Mouse (Mus musculus) C2C12 (cell line): Measurements from ENCODE around the gene Gse1. TPM values are rescaled to one million over a fixed set of nuclear protein-coding genes. Genes with fewer than 3 reads are reported as not detected.

Experiments used
- H3K27me3 ChIP-seq: one replicate; pipeline ENCODE4 v1.6.1; 2011; ENCODE audit not compliant: control insufficient read depth, insufficient read depth, insufficient read length
- H3K36me3 ChIP-seq: one replicate; pipeline ENCODE4 v1.6.1; 2011; ENCODE audit not compliant: control insufficient read depth, insufficient read depth
- H3K4me3 ChIP-seq: one replicate; pipeline ENCODE4 v1.5.1; 2011; ENCODE audit warnings: mild to moderate bottlenecking, control low read depth; ENCODE audit not compliant: poor library complexity, insufficient read depth, severe bottlenecking
- H3K79me2 ChIP-seq: one replicate; pipeline ENCODE4 v1.6.1; 2011; ENCODE audit not compliant: control insufficient read depth, insufficient read depth
- H3K79me3 ChIP-seq: one replicate; pipeline ENCODE4 v1.6.1; 2011; ENCODE audit warnings: low read depth, control low read depth
- H3ac ChIP-seq: one replicate; pipeline ENCODE3; 2011; ENCODE audit warnings: low read depth; ENCODE audit not compliant: control insufficient read depth, insufficient read length
- CEBPB ChIP-seq: IDR thresholded peaks from one replicate; pipeline ENCODE4 v1.6.1; 2011; ENCODE audit warnings: low read depth, mild to moderate bottlenecking, control low read depth, moderate library complexity
- CTCF ChIP-seq: IDR thresholded peaks from one replicate; pipeline ENCODE4 v1.5.1; 2011; ENCODE audit not compliant: control insufficient read depth, insufficient read depth, insufficient read length
- FOSL1 ChIP-seq: IDR thresholded peaks from one replicate; pipeline ENCODE4 v1.8.0; 2011; ENCODE audit warnings: mild to moderate bottlenecking, low read length; ENCODE audit not compliant: poor library complexity, insufficient read depth, severe bottlenecking
- MAX ChIP-seq: IDR thresholded peaks from one replicate; pipeline ENCODE4 v1.6.1; 2011; ENCODE audit warnings: mild to moderate bottlenecking, control low read depth
- MYOD1 ChIP-seq: IDR thresholded peaks from one replicate; pipeline ENCODE4 v1.6.1; 2011; ENCODE audit warnings: low read depth; ENCODE audit not compliant: control insufficient read depth, insufficient read length
- MYOG ChIP-seq: IDR thresholded peaks from one replicate; pipeline ENCODE4 v1.6.1; 2011; ENCODE audit not compliant: control insufficient read depth, insufficient read length; ENCODE audit errors: extremely low read depth
- USF1 ChIP-seq: IDR thresholded peaks from one replicate; pipeline ENCODE4 v1.6.1; 2011; ENCODE audit warnings: low read depth, mild to moderate bottlenecking, control low read depth, moderate library complexity
- polyA plus RNA-seq: library from polyadenylated mRNA; unstranded; fragments of >200 nt; fragmentation: generic; extraction: Trizol; gene quantifications from one replicate; pipeline ENCODE4 v1.2.1, GENCODE M21; 2012; ENCODE audit warnings: missing spikeins

Gse1 gene
- polyA plus RNA-seq, 1 experiment = 15.6 TPM

- Histone ChIP-seq H3K79me2 (peaks cover 16% of the 10 kb centered on the region), H3K27me3 (no peaks in the 10 kb centered on the region), H3K36me3 (no peaks in the 10 kb centered on the region), H3K4me3 (no peak overlapping the region), H3ac (no peak overlapping the region), H3K79me3 (peaks cover 2% of the 10 kb centered on the region)
- TF ChIP-seq USF1 (no peak), FOSL1 (no peak), MYOD1 (no peak), MYOG (no peak), CTCF (no peak), CEBPB (no peak), MAX (no peak)
Measured at GRCm38 (mm10) chr8:120517666-120518410, 289.6 kb downstream of the Gse1 start.

GRCm38 (mm10) chr8:120518736-120519534 is 290.7 kb downstream of the Gse1 start:
- Histone ChIP-seq H3K27me3 (no peaks in the 10 kb centered on the region), H3ac (no peak overlapping the region), H3K79me3 (peaks cover 2% of the 10 kb centered on the region), H3K4me3 (no peak overlapping the region), H3K79me2 (peaks cover 15% of the 10 kb centered on the region), H3K36me3 (no peaks in the 10 kb centered on the region)
- TF ChIP-seq MAX (no peak), CTCF (no peak), CEBPB (no peak), FOSL1 (no peak), MYOD1 (no peak), USF1 (no peak), MYOG (no peak)

- Histone ChIP-seq H3ac (no peak overlapping the region), H3K79me3 (no peaks in the 10 kb centered on the region), H3K27me3 (no peaks in the 10 kb centered on the region), H3K4me3 (no peak overlapping the region), H3K36me3 (no peaks in the 10 kb centered on the region), H3K79me2 (peaks cover 15% of the 10 kb centered on the region)
- TF ChIP-seq MYOD1 (no peak), FOSL1 (no peak), USF1 (no peak), CTCF (no peak), CEBPB (no peak), MAX (no peak), MYOG (no peak)
Measured at GRCm38 (mm10) chr8:120520287-120520686, 292.0 kb downstream of the Gse1 start.

- no peak overlapping the region for H3ac ChIP-seq
- H3K36me3 ChIP-seq = no peaks in the 10 kb centered on the region
- TF ChIP-seq MAX = no peak
- TF ChIP-seq CTCF = no peak
- no peak for TF ChIP-seq USF1
- TF ChIP-seq MYOG = no peak
- TF ChIP-seq MYOD1 = no peak
- no peak for TF ChIP-seq FOSL1
- TF ChIP-seq CEBPB = no peak
- no peak overlapping the region for H3K4me3 ChIP-seq
- no peaks in the 10 kb centered on the region for H3K27me3 ChIP-seq
- H3K79me2 ChIP-seq = peaks cover 15% of the 10 kb centered on the region
- H3K79me3 ChIP-seq = no peaks in the 10 kb centered on the region
Measured at GRCm38 (mm10) chr8:120520707-120521590, 292.7 kb downstream of the Gse1 start.

GRCm38 (mm10) chr8:120521591-120521965 is 293.3 kb downstream of the Gse1 start:
- H3K36me3 ChIP-seq = no peaks in the 10 kb centered on the region
- no peaks in the 10 kb centered on the region for H3K27me3 ChIP-seq
- H3K4me3 ChIP-seq = no peak overlapping the region
- no peaks in the 10 kb centered on the region for H3K79me3 ChIP-seq
- TF ChIP-seq FOSL1 (no peak), CTCF (no peak), USF1 (no peak), CEBPB (no peak), MYOD1 (no peak), MAX (no peak), MYOG (no peak)
- no peak overlapping the region for H3ac ChIP-seq
- peaks cover 15% of the 10 kb centered on the region for H3K79me2 ChIP-seq
